Mouse (Mus musculus) heart, embryonic 11.5 days (tissue): ENCODE measurements around the gene Cdk12. TPM values are rescaled to one million over a fixed set of nuclear protein-coding genes. Genes with fewer than 3 reads are reported as not detected.

Source experiments
- ATAC-seq: fragments of 200-750 bp; cut with Nextera tagmentation; replicated peaks from 2 replicates; pipeline ENCODE4 v1.8.0; 2017; ENCODE audit warnings: moderate library complexity; ENCODE audit not compliant: insufficient number of reproducible peaks, low FRiP score, low TSS enrichment
- H3K27ac ChIP-seq: fragments of 300-500 bp; sonication (generic); 2 replicates; pipeline ENCODE4 v1.5.1; 2014; ENCODE audit warnings: mild to moderate bottlenecking, low read depth, low read length
- H3K27me3 ChIP-seq: fragments of 300-500 bp; sonication (generic); 2 replicates; pipeline ENCODE4 v1.6.1; 2014; ENCODE audit warnings: mild to moderate bottlenecking, low read length, mixed read lengths; ENCODE audit not compliant: control insufficient read depth, insufficient read depth
- H3K36me3 ChIP-seq: fragments of 300-500 bp; sonication (generic); 2 replicates; pipeline ENCODE4 v1.6.1; 2014; ENCODE audit warnings: mild to moderate bottlenecking, low read length, moderate library complexity, mixed read lengths; ENCODE audit not compliant: control insufficient read depth, insufficient read depth
- H3K4me1 ChIP-seq: fragments of 300-500 bp; sonication (generic); 2 replicates; pipeline ENCODE4 v1.6.1; 2014; ENCODE audit warnings: low read length; ENCODE audit not compliant: control insufficient read depth, insufficient read depth
- H3K4me2 ChIP-seq: fragments of 300-500 bp; sonication (generic); 2 replicates; pipeline ENCODE4 v1.6.1; 2014; ENCODE audit warnings: mild to moderate bottlenecking, moderate library complexity
- H3K4me3 ChIP-seq: fragments of 300-500 bp; sonication (generic); 2 replicates; pipeline ENCODE4 v1.5.1; 2014; ENCODE audit warnings: low read depth, low read length
- H3K9ac ChIP-seq: fragments of 300-500 bp; sonication (generic); 2 replicates; pipeline ENCODE4 v1.6.1; 2014; ENCODE audit warnings: mild to moderate bottlenecking, low read depth, low read length, moderate library complexity
- H3K9me3 ChIP-seq: fragments of 300-500 bp; sonication (generic); replicated peaks from 2 replicates; pipeline ENCODE4 v1.6.1; 2016; ENCODE audit warnings: low read length; ENCODE audit not compliant: control insufficient read depth
- WGBS: fragments of 180-500 bp; shearing (Covaris S2); extraction: QIAGEN DNeasy Blood & Tissue Kit; methylation state at CpG from one replicate; pipeline ENCODE4 v1.1.7; 2014; ENCODE audit not compliant: insufficient replicate concordance; 5-methylcytosine and 5-hydroxymethylcytosine counted together
- polyA plus RNA-seq: library from polyadenylated mRNA; unstranded; fragments of >200 nt; fragmentation: Nextera tagmentation; extraction: Ambion mirVana; gene quantifications from 2 replicates; pipeline ENCODE4 v1.2.1, GENCODE M21; 2014

The Cdk12 gene
- polyA plus RNA-seq, 1 experiment from 2014 or later, result 11.4 TPM

GRCm38 (mm10) chr11:98321677-98322003, 118.8 kb downstream of the Cdk12 start:
- WGBS, result 9% methylated on average over 5 of the region's 5 CpGs
- Histone ChIP-seq H3K27me3 (peaks cover 98% of the 10 kb centered on the region), H3K4me3 (no peak overlapping the region), H3K4me1 (peaks cover under 1% of the 10 kb centered on the region; the same call in 1 of the 2 replicates), H3K9ac (no peak overlapping the region), H3K9me3 (no peaks in the 10 kb centered on the region), H3K4me2 (no peak overlapping the region), H3K27ac (no peak overlapping the region), H3K36me3 (no peaks in the 10 kb centered on the region)
- ATAC-seq, result no peak

- Histone ChIP-seq H3K9me3 (no peaks in the 10 kb centered on the region), H3K4me3 (no peak overlapping the region), H3K4me1 (peaks cover 5% of the 10 kb centered on the region), H3K4me2 (no peak overlapping the region), H3K9ac (no peak overlapping the region), H3K27ac (no peak overlapping the region), H3K36me3 (no peaks in the 10 kb centered on the region), H3K27me3 (peaks cover 98% of the 10 kb centered on the region)
- no peak for ATAC-seq
- 4% methylated on average over 1 of the region's 1 CpGs for WGBS
Observed at GRCm38 (mm10) chr11:98322159-98322558, 119.3 kb downstream of the Cdk12 start.

- no peak overlapping the region for H3K4me2 ChIP-seq
- no peaks in the 10 kb centered on the region for H3K9me3 ChIP-seq
- H3K9ac ChIP-seq, result no peak overlapping the region
- H3K36me3 ChIP-seq, result no peaks in the 10 kb centered on the region
- 3% methylated on average over 10 of the region's 10 CpGs for WGBS
- H3K4me3 ChIP-seq, result no peak overlapping the region
- no peak overlapping the region for H3K27ac ChIP-seq
- H3K4me1 ChIP-seq, result peaks cover 17% of the 10 kb centered on the region
- H3K27me3 ChIP-seq, result peaks cover 98% of the 10 kb centered on the region
- ATAC-seq, result no peak
Observed at GRCm38 (mm10) chr11:98323136-98323866, 120.4 kb downstream of the Cdk12 start.

GRCm38 (mm10) chr11:98323933-98324332, 121.1 kb downstream of the Cdk12 start:
- peaks cover 19% of the 10 kb centered on the region for H3K4me1 ChIP-seq
- no peak overlapping the region for H3K4me3 ChIP-seq
- no peak overlapping the region for H3K9ac ChIP-seq
- H3K36me3 ChIP-seq, result no peaks in the 10 kb centered on the region
- WGBS, result 3% methylated on average over 9 of the region's 9 CpGs
- no peak overlapping the region for H3K4me2 ChIP-seq
- ATAC-seq, result no peak
- H3K27me3 ChIP-seq, result peaks cover 98% of the 10 kb centered on the region
- H3K9me3 ChIP-seq, result no peaks in the 10 kb centered on the region
- no peak overlapping the region for H3K27ac ChIP-seq

DNA sequence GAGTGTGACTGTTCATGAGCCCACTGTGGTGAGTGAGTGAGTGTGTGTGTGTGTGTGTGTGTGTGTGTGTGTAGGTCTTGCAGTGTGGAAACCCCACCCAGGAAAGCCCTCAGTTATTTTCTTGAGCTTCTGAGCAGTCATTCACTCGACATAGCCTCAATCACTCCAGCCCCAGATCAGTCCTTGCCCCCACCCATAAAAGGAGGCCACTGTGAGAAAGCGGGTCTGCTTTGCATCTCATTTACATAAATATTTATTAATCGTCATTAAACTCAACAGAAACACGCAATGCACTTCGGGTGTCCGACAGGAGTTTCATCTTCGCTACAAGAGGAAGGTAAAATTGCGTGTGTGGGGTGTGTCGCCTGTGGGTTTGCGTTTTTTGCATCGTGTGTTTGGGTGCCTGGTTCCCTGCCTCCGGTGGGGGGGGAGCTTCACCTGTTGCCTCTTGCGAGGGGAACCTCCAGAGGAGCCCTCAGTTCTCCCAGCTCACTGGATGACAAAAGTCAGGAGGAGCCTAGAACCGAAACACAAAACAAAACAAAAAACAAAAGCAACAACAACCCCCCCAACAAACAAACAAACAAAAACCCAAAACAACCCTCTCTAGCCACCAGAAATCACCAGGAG, 122.4 kb downstream of the Cdk12 start:
- no peaks in the 10 kb centered on the region for H3K9me3 ChIP-seq
- H3K9ac ChIP-seq, result no peak overlapping the region
- peaks cover 19% of the 10 kb centered on the region for H3K4me1 ChIP-seq
- no peak overlapping the region for H3K4me2 ChIP-seq
- H3K27ac ChIP-seq, result no peak overlapping the region
- no peak overlapping the region for H3K4me3 ChIP-seq
- no peaks in the 10 kb centered on the region for H3K36me3 ChIP-seq
- 8% methylated on average over 14 of the region's 14 CpGs for WGBS
- H3K27me3 ChIP-seq, result peaks cover 98% of the 10 kb centered on the region
- ATAC-seq, result no peak

- H3K4me2 ChIP-seq, result no peak overlapping the region
- H3K4me3 ChIP-seq, result no peak overlapping the region
- WGBS, result 5% methylated on average over 22 of the region's 22 CpGs
- H3K9ac ChIP-seq, result no peak overlapping the region
- ATAC-seq, result no peak
- no peaks in the 10 kb centered on the region for H3K36me3 ChIP-seq
- no peaks in the 10 kb centered on the region for H3K9me3 ChIP-seq
- H3K27me3 ChIP-seq, result peaks cover 98% of the 10 kb centered on the region
- H3K27ac ChIP-seq, result no peak overlapping the region
- H3K4me1 ChIP-seq, result peaks cover 19% of the 10 kb centered on the region
Observed at GRCm38 (mm10) chr11:98325821-98326218, 123.0 kb downstream of the Cdk12 start.

- Histone ChIP-seq H3K9me3 (no peaks in the 10 kb centered on the region), H3K27ac (no peak overlapping the region), H3K36me3 (no peaks in the 10 kb centered on the region), H3K9ac (no peak overlapping the region), H3K27me3 (peaks cover 98% of the 10 kb centered on the region), H3K4me3 (peak overlapping the region; percentile 29), H3K4me1 (peaks cover 19% of the 10 kb centered on the region), H3K4me2 (peak overlapping the region; percentile 55)
- no peak for ATAC-seq
- WGBS, result 1% methylated on average over 19 of the region's 19 CpGs
Observed at GRCm38 (mm10) chr11:98326741-98327135, 123.9 kb downstream of the Cdk12 start.

- Histone ChIP-seq H3K4me1 (peaks cover 19% of the 10 kb centered on the region), H3K4me2 (peak overlapping the region; percentile 55), H3K36me3 (no peaks in the 10 kb centered on the region), H3K27ac (no peak overlapping the region), H3K9me3 (no peaks in the 10 kb centered on the region), H3K4me3 (peak overlapping the region; percentile 29), H3K27me3 (peaks cover 98% of the 10 kb centered on the region), H3K9ac (no peak overlapping the region)
- WGBS, result under 1% methylated on average over 96 of the region's 97 CpGs
- no peak for ATAC-seq
Observed at GRCm38 (mm10) chr11:98327136-98328030, 124.5 kb downstream of the Cdk12 start.
